Mouse (Mus musculus): ENCODE results near the gene Hist1h1a. TPM values are rescaled to one million over a fixed set of nuclear protein-coding genes. Genes with fewer than 3 reads are reported as not detected.

The Hist1h1a gene
- total and polyA plus RNA-seq, 3 experiments: 2.4 to 1,163 (median 30.9) TPM

DNA sequence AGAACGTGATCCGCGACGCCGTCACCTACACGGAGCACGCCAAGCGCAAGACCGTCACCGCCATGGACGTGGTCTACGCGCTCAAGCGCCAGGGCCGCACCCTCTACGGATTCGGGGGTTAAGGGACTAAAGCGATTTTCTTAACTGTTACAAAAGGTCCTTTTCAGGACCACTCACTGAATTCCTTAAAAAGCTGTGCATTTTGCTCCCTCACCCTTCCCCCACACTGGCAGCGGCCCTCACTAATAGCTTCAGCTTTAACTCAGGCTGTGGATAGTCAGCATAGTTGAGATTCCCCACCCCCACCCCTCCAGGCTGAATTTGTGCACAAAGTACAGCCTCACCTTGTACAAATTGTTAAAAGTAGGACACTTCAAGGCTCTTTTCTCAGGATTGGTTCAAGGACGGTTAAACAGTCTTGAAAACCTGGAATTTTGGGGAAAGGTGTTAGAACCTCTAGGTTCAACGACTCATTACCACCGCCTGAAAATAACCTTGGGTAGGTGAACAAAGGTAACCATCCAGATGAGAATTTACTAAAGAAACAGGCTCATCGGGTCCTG lies 6.2 kb upstream of the Hist1h1a start:
- H3K4me3 ChIP-seq (replicated peaks in 1 of 3; ENCODE audit: low read depth in 2 of 3, low read length in 2 of 3, poor library complexity in 1 of 3): peak overlapping the region; percentile 1 to 51 (median 35)
- dilution Hi-C loops (cut with MboI; ENCODE audit: extremely low pct_ligation_motif_present, extremely low pct_unique_long_range_greater_than_20kb, low sequenced_read_pairs) (no loop called here), in situ Hi-C loops (cut with MboI; ENCODE audit: low pct_ligation_motif_present, low pct_unique_long_range_greater_than_20kb, low sequenced_read_pairs) (loop anchor here (25.0 kb wide), 1 partner anchor 1720 kb away; the partner anchor contains the start of genes Hist1h2ag, Hist1h2ah, Hist1h2bj and Hist1h2bk)
- TF ChIP-seq NELFE (IDR thresholded peaks at IDR 0.05; ENCODE audit: low read depth, low read length) (peak; percentile 95), RCOR1 (conservative IDR thresholded peaks at IDR 0.05; ENCODE audit: low read depth, low read length) (peak; percentile 43), MAZ (IDR thresholded peaks at IDR 0.05; ENCODE audit: low read depth, low read length) (peak; percentile 54; the same call in 1 of the 2 replicates), IRF4 (IDR thresholded peaks at IDR 0.05; ENCODE audit: low read depth, low read length) (peak; percentile 4; the same call in 1 of the 2 replicates), PAX5 (IDR thresholded peaks at IDR 0.05; ENCODE audit: low read length) (no peak), MAFK (IDR thresholded peaks at IDR 0.05; ENCODE audit: insufficient replicate concordance, low read length) (no peak), EP300 (IDR thresholded peaks at IDR 0.05; ENCODE audit: low read length) (no peak), ZKSCAN1 (IDR thresholded peaks at IDR 0.05; ENCODE audit: borderline replicate concordance, low read depth, low read length) (no peak), JUND (conservative IDR thresholded peaks at IDR 0.05; ENCODE audit: low read depth, low read length) (no peak), TBP (conservative IDR thresholded peaks at IDR 0.05; ENCODE audit: low read depth, low read length) (no peak), MXI1 (IDR thresholded peaks at IDR 0.05; ENCODE audit: low read depth, low read length) (no peak; the same call in 1 of the 2 replicates), JUN (IDR thresholded peaks at IDR 0.05; ENCODE audit: insufficient read depth, low read depth, low read length) (no peak), KAT2A (IDR thresholded peaks at IDR 0.05; ENCODE audit: insufficient replicate concordance, low read length) (no peak), NRF1 (IDR thresholded peaks at IDR 0.05; ENCODE audit: low read depth, low read length) (0 out of 2 replicates have a peak, but pooled peaks have one; percentile 13), ELF1 (IDR thresholded peaks at IDR 0.05; ENCODE audit: low read depth, low read length) (no peak), CTCF (conservative IDR thresholded peaks at IDR 0.05 in 1 of 2, IDR thresholded peaks at IDR 0.05 in 1 of 2; ENCODE audit: low read depth in 2 of 2, low read length in 2 of 2) (no peak), POLR2A (IDR thresholded peaks at IDR 0.05; ENCODE audit: low read depth, low read length) (peak; percentile 98), CHD2 (IDR thresholded peaks at IDR 0.05; ENCODE audit: low read length) (peak; percentile 89), BHLHE40 (IDR thresholded peaks at IDR 0.05; ENCODE audit: low read depth, low read length) (peak; percentile 37; the same call in 1 of the 2 replicates), USF1 (IDR thresholded peaks at IDR 0.05; ENCODE audit: low read depth, low read length) (no peak), POLR2AphosphoS2 (IDR thresholded peaks at IDR 0.05; ENCODE audit: low read depth, low read length) (peak; percentile 100), ZNF384 (IDR thresholded peaks at IDR 0.05; ENCODE audit: low read depth, low read length) (no peak), E2F4 (IDR thresholded peaks at IDR 0.05; ENCODE audit: insufficient replicate concordance, low read depth, low read length) (no peak), SMC3 (IDR thresholded peaks at IDR 0.05; ENCODE audit: low read depth, low read length) (no peak), SIN3A (IDR thresholded peaks at IDR 0.05; ENCODE audit: low read length) (peak; percentile 76; the same call in 1 of the 2 replicates), HCFC1 (IDR thresholded peaks at IDR 0.05; ENCODE audit: low read depth, low read length) (no peak), ETS1 (conservative IDR thresholded peaks at IDR 0.05; ENCODE audit: low read depth, low read length) (0 out of 2 replicates have a peak, but pooled peaks have one; percentile 19), MAX (IDR thresholded peaks at IDR 0.05; ENCODE audit: low read length) (no peak), MEF2A (IDR thresholded peaks at IDR 0.05; ENCODE audit: borderline replicate concordance, low read depth, low read length) (peak; percentile 11; the same call in 1 of the 2 replicates), UBTF (IDR thresholded peaks at IDR 0.05; ENCODE audit: low read depth, low read length) (peak; percentile 93), GABPA (IDR thresholded peaks at IDR 0.05; ENCODE audit: insufficient replicate concordance, low read depth, low read length) (no peak), USF2 (conservative IDR thresholded peaks at IDR 0.05; ENCODE audit: low read depth, low read length) (no peak), CHD1 (IDR thresholded peaks at IDR 0.05; ENCODE audit: low read depth, low read length) (peak; percentile 92; the same call in 1 of the 2 replicates), TCF12 (IDR thresholded peaks at IDR 0.05; ENCODE audit: low read depth, low read length) (peak; percentile 24; the same call in 1 of the 2 replicates), ZMIZ1 (IDR thresholded peaks at IDR 0.05; ENCODE audit: low read depth, low read length) (peak; percentile 100), ZC3H11A (IDR thresholded peaks at IDR 0.05; ENCODE audit: low read depth, low read length) (no peak), RAD21 (IDR thresholded peaks at IDR 0.05; ENCODE audit: low read depth, low read length) (no peak), MYC (IDR thresholded peaks at IDR 0.05; ENCODE audit: low read depth, low read length) (no peak)
- H3K4me2 ChIP-seq (ENCODE audit: insufficient read depth, low read depth, poor library complexity, severe bottlenecking): peak overlapping the region; percentile 98
- no peak for DNase-seq (ENCODE audit: extremely low read depth)
- no peaks in the 10 kb centered on the region for H3K27me3 ChIP-seq (replicated peaks)
- H3K4me1 ChIP-seq (ENCODE audit: control insufficient read depth in 1 of 2, insufficient read depth in 2 of 2): peaks cover 3 to 44% of the 10 kb centered on the region in 2 experiments; a peak in 3 of 4 replicates
- H3K79me2 ChIP-seq (replicated peaks; ENCODE audit: control insufficient read depth, extremely low read depth, insufficient read depth, poor library complexity, severe bottlenecking): no peaks in the 10 kb centered on the region
- peak overlapping the region; percentile 86 for H3K27ac ChIP-seq (ENCODE audit: insufficient read depth, low read depth)
- no peaks in the 10 kb centered on the region for H3K9me3 ChIP-seq (replicated peaks; ENCODE audit: low read length)
- H3K9ac ChIP-seq (ENCODE audit: insufficient read depth, low read depth): peak overlapping the region; percentile 90
- no peaks in the 10 kb centered on the region for H3K36me3 ChIP-seq (replicated peaks in 1 of 2; ENCODE audit: control insufficient read depth in 1 of 2, insufficient read depth in 1 of 2, low read length in 1 of 2)

Measured in CH12.LX (cell line).